Mouse (Mus musculus): Measurements from ENCODE around the gene Mcat. TPM values are rescaled to one million over a fixed set of nuclear protein-coding genes. Genes with fewer than 3 reads are reported as not detected.

Mcat gene
- 10 to 100 TPM in 9 of 26 experiments, 1 to 10 TPM in 17; 1.6 to 15.8 (median 7.8) TPM for total RNA-seq (2018; cell fraction: chromatin; rRNA removed)
- total RNA-seq (2018; cell fraction: cytosol; rRNA removed) = 10 to 100 TPM in 16 of 26 experiments, 1 to 10 TPM in 10; 5.6 to 14.1 (median 11.3) TPM
- total RNA-seq (2018; cell fraction: nucleus; rRNA removed) = 10 to 100 TPM in 4 of 26 experiments, 1 to 10 TPM in 22; 3.8 to 13.8 (median 7.5) TPM
- 6.9 to 13.0 TPM (median 12.2 TPM) in 3 replicates for polyA plus RNA-seq (2018)

- Histone ChIP-seq H3K4me3 (ENCODE audit: inconsistent target) (peak within 1 kb of the TSS; percentile 93), H3K79me2 (ENCODE audit: inconsistent target) (peaks cover 58% of the 10 kb centered on the region), H3K27ac (peak within 1 kb of the TSS; percentile 80), H3K36me3 (ENCODE audit: inconsistent target) (no peaks in the 10 kb centered on the region)
- WGBS (ENCODE audit: missing documents) = 1% methylated on average over 28 of the region's 28 CpGs
Observed at GRCm38 (mm10) chr15:83563327-83563856, at the start of gene Mcat, which contains the start of gene Tspo. TSS of gene Mcat (minus strand) at chr15:83563787. TSS of gene Tspo (plus strand) at chr15:83563592.

- H3K36me3 ChIP-seq (ENCODE audit: inconsistent target) = no peaks in the 10 kb centered on the region
- no peaks in the 10 kb centered on the region for H3K79me2 ChIP-seq (ENCODE audit: inconsistent target)
- H3K4me3 ChIP-seq (ENCODE audit: inconsistent target) = no peak overlapping the region
- WGBS (ENCODE audit: missing documents) = 53% methylated on average over 15 of the region's 15 CpGs
- H3K27ac ChIP-seq = no peak overlapping the region
Observed at GRCm38 (mm10) chr15:83607115-83607802, 43.7 kb upstream of the Mcat start.

- no peak overlapping the region for H3K27ac ChIP-seq
- no peak overlapping the region for H3K4me3 ChIP-seq (ENCODE audit: inconsistent target)
- no peaks in the 10 kb centered on the region for H3K79me2 ChIP-seq (ENCODE audit: inconsistent target)
- WGBS (ENCODE audit: missing documents) = 94% methylated on average over 8 of the region's 8 CpGs
- H3K36me3 ChIP-seq (ENCODE audit: inconsistent target) = no peaks in the 10 kb centered on the region
Observed at GRCm38 (mm10) chr15:83606700-83607099, 43.1 kb upstream of the Mcat start.

GRCm38 (mm10) chr15:83606216-83606615 lies 42.6 kb upstream of the Mcat start:
- H3K79me2 ChIP-seq (ENCODE audit: inconsistent target) = no peaks in the 10 kb centered on the region
- no peak overlapping the region for H3K4me3 ChIP-seq (ENCODE audit: inconsistent target)
- no peak overlapping the region for H3K27ac ChIP-seq
- 95% methylated on average over 11 of the region's 11 CpGs for WGBS (ENCODE audit: missing documents)
- H3K36me3 ChIP-seq (ENCODE audit: inconsistent target) = no peaks in the 10 kb centered on the region

GRCm38 (mm10) chr15:83603426-83603825 lies 39.8 kb upstream of the Mcat start:
- H3K4me3 ChIP-seq (ENCODE audit: inconsistent target) = no peak overlapping the region
- H3K36me3 ChIP-seq (ENCODE audit: inconsistent target) = no peaks in the 10 kb centered on the region
- no peaks in the 10 kb centered on the region for H3K79me2 ChIP-seq (ENCODE audit: inconsistent target)
- no peak overlapping the region for H3K27ac ChIP-seq
- WGBS (ENCODE audit: missing documents) = 94% methylated on average over 7 of the region's 7 CpGs

- Histone ChIP-seq H3K4me3 (ENCODE audit: inconsistent target) (no peak overlapping the region), H3K79me2 (ENCODE audit: inconsistent target) (no peaks in the 10 kb centered on the region), H3K27ac (peak overlapping the region; percentile 35), H3K36me3 (ENCODE audit: inconsistent target) (no peaks in the 10 kb centered on the region)
- WGBS (ENCODE audit: missing documents) = 100% methylated on average over 1 of the region's 1 CpGs
Observed at GRCm38 (mm10) chr15:83603046-83603396, 39.4 kb upstream of the Mcat start.

- H3K79me2 ChIP-seq (ENCODE audit: inconsistent target) = no peaks in the 10 kb centered on the region
- H3K4me3 ChIP-seq (ENCODE audit: inconsistent target) = no peak overlapping the region
- H3K36me3 ChIP-seq (ENCODE audit: inconsistent target) = no peaks in the 10 kb centered on the region
- peak overlapping the region; percentile 35 for H3K27ac ChIP-seq
- 10% methylated on average over 11 of the region's 13 CpGs for WGBS (ENCODE audit: missing documents)
Observed at GRCm38 (mm10) chr15:83602372-83603045, 38.9 kb upstream of the Mcat start.

GRCm38 (mm10) chr15:83601185-83601584 lies 37.6 kb upstream of the Mcat start:
- H3K27ac ChIP-seq = no peak overlapping the region
- WGBS (ENCODE audit: missing documents) = 61% methylated on average over 4 of the region's 4 CpGs
- no peaks in the 10 kb centered on the region for H3K36me3 ChIP-seq (ENCODE audit: inconsistent target)
- H3K79me2 ChIP-seq (ENCODE audit: inconsistent target) = no peaks in the 10 kb centered on the region
- H3K4me3 ChIP-seq (ENCODE audit: inconsistent target) = no peak overlapping the region

GRCm38 (mm10) chr15:83596833-83597232 lies 33.2 kb upstream of the Mcat start:
- Histone ChIP-seq H3K79me2 (ENCODE audit: inconsistent target) (peaks cover 21% of the 10 kb centered on the region; the same call in 1 of the 2 replicates), H3K4me3 (ENCODE audit: inconsistent target) (no peak overlapping the region), H3K27ac (no peak overlapping the region), H3K36me3 (ENCODE audit: inconsistent target) (no peaks in the 10 kb centered on the region)
- 94% methylated on average over 4 of the region's 4 CpGs for WGBS (ENCODE audit: missing documents)

- Histone ChIP-seq H3K27ac (no peak overlapping the region), H3K36me3 (ENCODE audit: inconsistent target) (no peaks in the 10 kb centered on the region), H3K79me2 (ENCODE audit: inconsistent target) (peaks cover 21% of the 10 kb centered on the region; the same call in 1 of the 2 replicates), H3K4me3 (ENCODE audit: inconsistent target) (peak overlapping the region; percentile 38)
- WGBS (ENCODE audit: missing documents) = 39% methylated on average over 7 of the region's 7 CpGs
Observed at GRCm38 (mm10) chr15:83595364-83595711, 31.8 kb upstream of the Mcat start.

GRCm38 (mm10) chr15:83594513-83595363 lies 31.2 kb upstream of the Mcat start, which contains the start of gene Ttll12:
TSS of gene Ttll12 (minus strand) at chr15:83595157.
- no peak within 1 kb of the TSS for H3K27ac ChIP-seq
- H3K4me3 ChIP-seq (ENCODE audit: inconsistent target) = peak within 1 kb of the TSS; percentile 69
- H3K36me3 ChIP-seq (ENCODE audit: inconsistent target) = no peaks in the 10 kb centered on the region
- H3K79me2 ChIP-seq (ENCODE audit: inconsistent target) = peaks cover 21% of the 10 kb centered on the region; the same call in 1 of the 2 replicates
- WGBS (ENCODE audit: missing documents) = under 1% methylated on average over 67 of the region's 68 CpGs

- Histone ChIP-seq H3K4me3 (ENCODE audit: inconsistent target) (peak overlapping the region; percentile 69), H3K36me3 (ENCODE audit: inconsistent target) (no peaks in the 10 kb centered on the region), H3K27ac (no peak overlapping the region), H3K79me2 (ENCODE audit: inconsistent target) (peaks cover 21% of the 10 kb centered on the region; the same call in 1 of the 2 replicates)
- WGBS (ENCODE audit: missing documents) = 43% methylated on average over 19 of the region's 19 CpGs
Observed at GRCm38 (mm10) chr15:83593702-83594512, 30.3 kb upstream of the Mcat start.

GRCm38 (mm10) chr15:83593189-83593585 lies 29.6 kb upstream of the Mcat start:
- Histone ChIP-seq H3K27ac (no peak overlapping the region), H3K4me3 (ENCODE audit: inconsistent target) (no peak overlapping the region), H3K36me3 (ENCODE audit: inconsistent target) (no peaks in the 10 kb centered on the region), H3K79me2 (ENCODE audit: inconsistent target) (peaks cover 21% of the 10 kb centered on the region; the same call in 1 of the 2 replicates)

Measured in macrophage (primary cell).